In the genomic region with DNA sequence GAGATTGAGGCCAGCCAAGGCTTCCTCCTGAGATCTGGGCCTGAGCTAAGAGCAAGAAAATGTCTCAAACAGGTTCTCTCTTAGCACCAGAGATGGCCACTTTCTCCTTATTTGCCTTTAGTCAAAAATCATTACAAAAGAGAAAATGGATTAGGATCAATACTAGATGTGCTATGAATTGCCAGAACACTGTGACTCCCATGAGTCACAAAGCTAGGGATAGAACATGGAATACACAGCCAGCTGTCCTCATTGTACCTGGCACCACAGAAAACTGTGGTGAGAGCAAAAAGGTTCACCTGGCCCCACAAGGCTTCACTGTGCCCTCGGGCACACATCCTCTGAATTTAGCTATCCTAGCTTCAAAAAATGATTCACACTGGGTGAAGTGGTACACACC, we compare ENCODE assay signal across 14 mouse cellular contexts. TPM values are rescaled to one million over a fixed set of nuclear protein-coding genes. Genes with fewer than 3 reads are reported as not detected.
DNase-seq lines count a peak whose midpoint lies in the region; ATAC-seq and TF ChIP-seq lines count a peak whose summit lies in the region.
"Had no signal": no experiment of that assay in that cellular context is flagged by ENCODE, and none has a peak within 500 bp of the region (broad histone marks: within the 10 kb centered on the region; RNA-seq: fewer than 3 reads in every experiment).

No protein-coding gene starts in this region.

- ATAC-seq in kidney, postnatal 0 days (replicated peaks; ENCODE audit: low FRiP score, low read depth) = no peak
- ATAC-seq in liver, embryonic 15.5 days (ENCODE audit: insufficient read depth) = no peak
- no peak for ATAC-seq in midbrain, embryonic 14.5 days (ENCODE audit: low FRiP score, low TSS enrichment)
- ATAC-seq: forebrain, postnatal 0 days; hindbrain, embryonic 16.5 days; midbrain, embryonic 16.5 days had no signal

- no peak for TF ChIP-seq CTCF in kidney, postnatal 0 days (IDR thresholded peaks at IDR 0.05; ENCODE audit: low read depth)
- TF ChIP-seq CTCF in thymus, adult 2 months (IDR thresholded peaks at IDR 0.05; ENCODE audit: borderline replicate concordance, control insufficient read depth, extremely low read depth, insufficient read depth, low read length, poor library complexity) = no peak

- no peak overlapping the region for H3K9ac ChIP-seq in kidney, postnatal 0 days (ENCODE audit: low read depth, low read length)
- H3K9ac ChIP-seq in liver, embryonic 15.5 days = 0 out of 2 replicates have a peak overlapping the region, but pooled peaks have one; percentile 8
- no peak overlapping the region for H3K9ac ChIP-seq in midbrain, embryonic 14.5 days (replicated peaks; ENCODE audit: low read length)
- H3K9ac ChIP-seq: forebrain, postnatal 0 days had no signal

- peaks cover 12% of the 10 kb centered on the region for H3K4me1 ChIP-seq in kidney, postnatal 0 days (replicated peaks; ENCODE audit: insufficient read depth, low read length)
- H3K4me1 ChIP-seq in thymus, adult 2 months (replicated peaks; ENCODE audit: control insufficient read depth, insufficient read depth, low read length) = peaks cover 28% of the 10 kb centered on the region
- H3K4me1 ChIP-seq in liver, embryonic 15.5 days (replicated peaks) = peaks cover 75% of the 10 kb centered on the region
- H3K4me1 ChIP-seq in midbrain, embryonic 14.5 days (ENCODE audit: control insufficient read depth, insufficient read depth, low read length) = peaks cover 25% of the 10 kb centered on the region

- no peak overlapping the region for H3K4me2 ChIP-seq in kidney, postnatal 0 days (ENCODE audit: low read length)
- no peak overlapping the region; the same call in 1 of the 2 replicates for H3K4me2 ChIP-seq in liver, embryonic 15.5 days
- H3K4me2 ChIP-seq in midbrain, embryonic 14.5 days (ENCODE audit: low read length) = no peak overlapping the region

- no peak for TF ChIP-seq POLR2A in thymus, adult 2 months (IDR thresholded peaks at IDR 0.05; ENCODE audit: control insufficient read depth, extremely low read depth, insufficient read depth, low read length, poor library complexity)

- H3K9me3 ChIP-seq in kidney, postnatal 0 days (replicated peaks; ENCODE audit: low read length) = no peaks in the 10 kb centered on the region
- no peaks in the 10 kb centered on the region for H3K9me3 ChIP-seq in liver, embryonic 15.5 days (replicated peaks)
- H3K9me3 ChIP-seq in midbrain, embryonic 14.5 days (ENCODE audit: control insufficient read depth, low read length) = no peaks in the 10 kb centered on the region

- 91% methylated on average over 1 of the region's 1 CpGs for WGBS in kidney, postnatal 0 days
- 64% methylated on average over 1 of the region's 1 CpGs for WGBS in thymus, adult 2 months
- WGBS in liver, embryonic 15.5 days (ENCODE audit: insufficient replicate concordance) = 50% methylated on average over 1 of the region's 1 CpGs
- WGBS in midbrain, embryonic 14.5 days = 77% methylated on average over 1 of the region's 1 CpGs

- 0 out of 2 replicates have a peak overlapping the region, but pooled peaks have one; percentile 50 for H3K27ac ChIP-seq in kidney, postnatal 0 days
- H3K27ac ChIP-seq in thymus, adult 2 months (ENCODE audit: control insufficient read depth, insufficient read depth, low read length) = peak overlapping the region; percentile 35; the same call in 1 of the 2 replicates
- H3K27ac ChIP-seq in liver, embryonic 15.5 days (replicated peaks) = no peak overlapping the region; the same call in 1 of the 2 replicates
- H3K27ac ChIP-seq in midbrain, embryonic 14.5 days (replicated peaks; ENCODE audit: low read depth, low read length) = no peak overlapping the region

- 0 out of 2 replicates have a peak, but pooled peaks cover 4% of the 10 kb centered on the region for H3K36me3 ChIP-seq in kidney, postnatal 0 days (ENCODE audit: insufficient read depth, low read length)
- H3K36me3 ChIP-seq in thymus, adult 2 months (ENCODE audit: control insufficient read depth, insufficient read depth, low read length) = peaks cover 6% of the 10 kb centered on the region; the same call in 1 of the 2 replicates
- 0 out of 2 replicates have a peak, but pooled peaks cover 6% of the 10 kb centered on the region for H3K36me3 ChIP-seq in liver, embryonic 15.5 days (replicated peaks)
- H3K36me3 ChIP-seq in midbrain, embryonic 14.5 days (ENCODE audit: control insufficient read depth, insufficient read depth, low read length) = peaks cover 10% of the 10 kb centered on the region; the same call in 1 of the 2 replicates

- no peak overlapping the region for H3K4me3 ChIP-seq in kidney, postnatal 0 days (replicated peaks; ENCODE audit: low read depth, low read length)
- no peak overlapping the region for H3K4me3 ChIP-seq in thymus, adult 2 months (ENCODE audit: control insufficient read depth, insufficient read depth, low read length)
- no peak overlapping the region for H3K4me3 ChIP-seq in liver, embryonic 15.5 days (replicated peaks)
- no peak overlapping the region for H3K4me3 ChIP-seq in midbrain, embryonic 14.5 days (replicated peaks; ENCODE audit: low read depth, low read length)

- no peak for DNase-seq in kidney, postnatal 0 days (ENCODE audit: low spot score)
- no peak for DNase-seq in kidney, adult 8-10 months
- no peak for DNase-seq in thymus, adult 2 months
- DNase-seq in thymus, postnatal 0 days (ENCODE audit: low spot score) = no peak
- DNase-seq in midbrain, embryonic 14.5 days = no peak
- DNase-seq in neural tube, embryonic 10.5 days (ENCODE audit: extremely low spot score, low spot score) = no peak
- DNase-seq: cerebellum, postnatal 10 days; forebrain, postnatal 0 days; kidney, postnatal 36 days; lung, postnatal 10 days; right cerebral cortex, postnatal 25 days had no signal

- no peaks in the 10 kb centered on the region for H3K27me3 ChIP-seq in kidney, postnatal 0 days (ENCODE audit: insufficient read depth, low read length)
- H3K27me3 ChIP-seq in thymus, adult 2 months (ENCODE audit: control insufficient read depth, insufficient read depth, low read length) = no peaks in the 10 kb centered on the region
- H3K27me3 ChIP-seq in liver, embryonic 15.5 days = no peaks in the 10 kb centered on the region
- no peaks in the 10 kb centered on the region for H3K27me3 ChIP-seq in midbrain, embryonic 14.5 days (ENCODE audit: control insufficient read depth, insufficient read depth, low read length)

RNA-seq across cellular contexts. Expression of gene Naif1, which starts 1.8 kb away (rescaled TPM):
- 4.7 TPM in 2 replicates for polyA plus RNA-seq in kidney, postnatal 0 days (2015; fragmentation: Nextera tagmentation; extraction: Ambion mirVana)
- 8.8 and 9.2 TPM in 2 replicates for polyA plus RNA-seq in thymus, adult 2 months (2012; rRNA removed)
- 5.4 and 6.2 TPM in 2 replicates for polyA plus RNA-seq in thymus, postnatal 0 days (2015; fragmentation: Nextera tagmentation; extraction: Ambion mirVana)
- 2.4 TPM in 2 replicates for polyA plus RNA-seq in liver, embryonic 15.5 days (2015; fragmentation: Nextera tagmentation; extraction: Ambion mirVana)
- 5.3 and 5.6 TPM in 2 replicates for polyA plus RNA-seq in midbrain, embryonic 14.5 days (2014; fragmentation: Nextera tagmentation; extraction: Ambion mirVana)

RNA-seq across cellular contexts. Expression of gene Slc25a25, which starts 2.8 kb away (rescaled TPM):
- polyA plus RNA-seq in kidney, postnatal 0 days (2015; fragmentation: Nextera tagmentation; extraction: Ambion mirVana) = 15.0 and 16.9 TPM in 2 replicates
- 25.3 and 29.3 TPM in 2 replicates for polyA plus RNA-seq in thymus, adult 2 months (2012; rRNA removed)
- 16.3 and 18.9 TPM in 2 replicates for polyA plus RNA-seq in thymus, postnatal 0 days (2015; fragmentation: Nextera tagmentation; extraction: Ambion mirVana)
- polyA plus RNA-seq in liver, embryonic 15.5 days (2015; fragmentation: Nextera tagmentation; extraction: Ambion mirVana) = 9.6 and 10.4 TPM in 2 replicates
- polyA plus RNA-seq in midbrain, embryonic 14.5 days (2014; fragmentation: Nextera tagmentation; extraction: Ambion mirVana) = 36.3 and 41.5 TPM in 2 replicates

RNA-seq across cellular contexts. Expression of gene Ptges2, which starts 52.8 kb away (rescaled TPM):
- 44.1 and 44.8 TPM in 2 replicates for polyA plus RNA-seq in kidney, postnatal 0 days (2015; fragmentation: Nextera tagmentation; extraction: Ambion mirVana)
- polyA plus RNA-seq in thymus, adult 2 months (2012; rRNA removed) = 17.9 and 24.7 TPM in 2 replicates
- polyA plus RNA-seq in thymus, postnatal 0 days (2015; fragmentation: Nextera tagmentation; extraction: Ambion mirVana) = 17.8 and 18.5 TPM in 2 replicates
- polyA plus RNA-seq in liver, embryonic 15.5 days (2015; fragmentation: Nextera tagmentation; extraction: Ambion mirVana) = 12.0 and 12.2 TPM in 2 replicates
- 46.2 and 64.4 TPM in 2 replicates for polyA plus RNA-seq in midbrain, embryonic 14.5 days (2014; fragmentation: Nextera tagmentation; extraction: Ambion mirVana)

Comparison
In these comparisons a context has a peak if more than half of its experiments do, and no peak if none do; other contexts are left out.
1. H3K27ac ChIP-seq: peak in kidney, postnatal 0 days (single experiment) and thymus, adult 2 months (single experiment); none in liver, embryonic 15.5 days (single experiment) and midbrain, embryonic 14.5 days (single experiment).